Mouse (Mus musculus) skeletal muscle tissue, postnatal 0 days (tissue): ENCODE data around the gene Ddx17. TPM values are rescaled to one million over a fixed set of nuclear protein-coding genes. Genes with fewer than 3 reads are reported as not detected.

Source experiments
- microRNA-seq, 2 experiments: library from miRNA; unstranded; fragments of <30 nt; microRNA quantifications; one replicate each; pipeline ENCODE4; 2016
- polyA plus RNA-seq: library from polyadenylated mRNA; unstranded; fragments of >200 nt; fragmentation: Nextera tagmentation; extraction: Ambion mirVana; gene quantifications from 2 replicates; pipeline ENCODE4 v1.2.1, GENCODE M21; 2015

Ddx17 gene
- polyA plus RNA-seq = 15.3 and 15.8 TPM in 2 replicates

GRCm38 (mm10) chr15:79546410-79547288 is at the start of gene Ddx17:
TSS of gene Ddx17 (minus strand) at chr15:79546741.

GRCm38 (mm10) chr15:79516171-79517096 is 30.1 kb downstream of the Ddx17 start, which contains the start of gene Kdelr3:
TSS of gene Kdelr3 (plus strand) at chr15:79516411.

GRCm38 (mm10) chr15:79504707-79505452 is 41.7 kb downstream of the Ddx17 start, which contains the start of gene Kcnj4:
TSS of gene Kcnj4 (minus strand) at chr15:79505241.

Small RNAs within 50 kb of the gene (microRNA-seq; reads per million reads assigned to microRNA genes)
- gene Gm27903 = 0 reads per million in 2 experiments

Other genes with a start within 250 kb of the Ddx17 start
- gene Pla2g6, start 218.4 kb downstream of the Ddx17 start, polyA plus RNA-seq = 10.3 and 11.1 TPM in 2 replicates
- 1.4 and 1.7 TPM in 2 replicates for gene Maff, start 200.1 kb downstream of the Ddx17 start, polyA plus RNA-seq
- 43.1 and 46.5 TPM in 2 replicates for gene Tmem184b, start 143.2 kb downstream of the Ddx17 start, polyA plus RNA-seq
- 63.4 and 64.3 TPM in 2 replicates for gene Csnk1e, start 91.2 kb downstream of the Ddx17 start, polyA plus RNA-seq
- gene Kcnj4, start 41.5 kb downstream of the Ddx17 start, polyA plus RNA-seq = not detected in 2 replicates
- gene Kdelr3, start 30.3 kb downstream of the Ddx17 start, polyA plus RNA-seq = 53.3 and 84.0 TPM in 2 replicates
- gene Dmc1, start 58.4 kb upstream of the Ddx17 start, polyA plus RNA-seq = 0.76 and 0.85 TPM in 2 replicates
- gene Fam227a, start 112.2 kb upstream of the Ddx17 start, polyA plus RNA-seq = 0.19 and 0.40 TPM in 2 replicates
- 26.4 and 30.0 TPM in 2 replicates for gene Cby1, start 112.5 kb upstream of the Ddx17 start, polyA plus RNA-seq
- 186 and 205 TPM in 2 replicates for gene Tomm22, start 124.1 kb upstream of the Ddx17 start, polyA plus RNA-seq
- 11.3 TPM in 2 replicates for gene Josd1, start 141.2 kb upstream of the Ddx17 start, polyA plus RNA-seq
- 8.6 and 10.5 TPM in 2 replicates for gene Gtpbp1, start 144.1 kb upstream of the Ddx17 start, polyA plus RNA-seq
- 4.6 and 5.8 TPM in 2 replicates for gene Sun2, start 195.8 kb upstream of the Ddx17 start, polyA plus RNA-seq
- 27.7 and 28.2 TPM in 2 replicates for gene Dnal4, start 231.1 kb upstream of the Ddx17 start, polyA plus RNA-seq